Mouse (Mus musculus) CH12.LX (cell line): ENCODE results near the gene Stk25. TPM values are rescaled to one million over a fixed set of nuclear protein-coding genes. Genes with fewer than 3 reads are reported as not detected.

Source experiments
- DNase-seq: peaks from one replicate; pipeline ENCODE4 v3.0.0-alpha.2; 2013; ENCODE audit errors: extremely low read depth
- H3K27ac ChIP-seq: 2 replicates; pipeline ENCODE4 v1.5.1; 2012; ENCODE audit warnings: low read depth, mild to moderate bottlenecking, control low read depth, moderate library complexity; ENCODE audit not compliant: insufficient read depth
- H3K27me3 ChIP-seq: replicated peaks from 2 replicates; pipeline ENCODE3; 2012; ENCODE audit warnings: inconsistent platforms
- H3K36me3 ChIP-seq, 2 experiments: replicated peaks in 1 of 2; 2 replicates each; pipeline versions ENCODE3 to v1.6.1; 2012; ENCODE audit warnings: inconsistent platforms in 1 of 2, low read length in 1 of 2, mild to moderate bottlenecking in 1 of 2, mixed read lengths in 1 of 2, moderate library complexity in 1 of 2; ENCODE audit not compliant: control insufficient read depth in 1 of 2, insufficient read depth in 1 of 2
- H3K4me1 ChIP-seq, 2 experiments: 2 replicates each; pipeline ENCODE4 v1.6.1; 2012; ENCODE audit warnings: inconsistent platforms in 1 of 2, moderate library complexity in 1 of 2; ENCODE audit not compliant: insufficient read depth in 2 of 2, control insufficient read depth in 1 of 2
- H3K4me2 ChIP-seq: 2 replicates; pipeline ENCODE4 v1.6.1; 2012; ENCODE audit warnings: low read depth, mild to moderate bottlenecking, control low read depth; ENCODE audit not compliant: poor library complexity, insufficient read depth, severe bottlenecking
- H3K4me3 ChIP-seq, 3 experiments: fragments of 150-350 bp in 1 of 3; sonication (generic) in 1 of 3; replicated peaks in 1 of 3; 2 replicates each; pipeline versions ENCODE3 to v1.5.1; 2011 to 2012; ENCODE audit warnings: low read depth in 2 of 3, low read length in 2 of 3, mild to moderate bottlenecking in 2 of 3, moderate library complexity in 2 of 3, control low read depth in 1 of 3, improper control_type of control experiment in 1 of 3, inconsistent platforms in 1 of 3, mixed read lengths in 1 of 3; ENCODE audit not compliant: poor library complexity in 1 of 3
- H3K79me2 ChIP-seq: replicated peaks from 2 replicates; pipeline ENCODE4 v1.6.1; 2012; ENCODE audit warnings: mild to moderate bottlenecking, moderate library complexity; ENCODE audit not compliant: control insufficient read depth, poor library complexity, insufficient read depth, severe bottlenecking; ENCODE audit errors: extremely low read depth
- H3K9ac ChIP-seq: 2 replicates; pipeline ENCODE4 v1.6.1; 2012; ENCODE audit warnings: low read depth, mild to moderate bottlenecking, control low read depth, moderate library complexity; ENCODE audit not compliant: insufficient read depth
- H3K9me3 ChIP-seq: replicated peaks from 2 replicates; pipeline ENCODE3; 2012; ENCODE audit warnings: low read length, inconsistent platforms, mixed read lengths
- E2F4 ChIP-seq: IDR thresholded peaks from 2 replicates; pipeline ENCODE4 v1.6.1; 2011; ENCODE audit warnings: low read depth, low read length, improper control_type of control experiment; ENCODE audit not compliant: insufficient replicate concordance
- EP300 ChIP-seq: IDR thresholded peaks from 2 replicates; pipeline ENCODE4 v1.6.1; 2011; ENCODE audit warnings: low read length, improper control_type of control experiment
- ETS1 ChIP-seq: conservative IDR thresholded peaks from 2 replicates; pipeline ENCODE4 v1.6.1; 2012; ENCODE audit warnings: low read depth, mild to moderate bottlenecking, inconsistent platforms, low read length, improper control_type of control experiment, moderate library complexity
- MAFK ChIP-seq: IDR thresholded peaks from 2 replicates; pipeline ENCODE4 v1.6.1; 2011; ENCODE audit warnings: low read length, improper control_type of control experiment; ENCODE audit not compliant: insufficient replicate concordance
- MAX ChIP-seq: IDR thresholded peaks from 2 replicates; pipeline ENCODE4 v1.6.1; 2011; ENCODE audit warnings: low read length, improper control_type of control experiment
- MAZ ChIP-seq: IDR thresholded peaks from 2 replicates; pipeline ENCODE4 v1.6.1; 2012; ENCODE audit warnings: low read depth, mild to moderate bottlenecking, inconsistent platforms, low read length, improper control_type of control experiment, moderate library complexity
- MEF2A ChIP-seq: IDR thresholded peaks from 2 replicates; pipeline ENCODE4 v1.6.1; 2014; ENCODE audit warnings: low read depth, mild to moderate bottlenecking, inconsistent platforms, low read length, improper control_type of control experiment, borderline replicate concordance
- MYC ChIP-seq: IDR thresholded peaks from 2 replicates; pipeline ENCODE4 v1.6.1; 2011; ENCODE audit warnings: low read depth, mild to moderate bottlenecking, improper control_type of control experiment, low read length
- NELFE ChIP-seq: IDR thresholded peaks from 2 replicates; pipeline ENCODE4 v1.6.1; 2011; ENCODE audit warnings: low read depth, low read length, improper control_type of control experiment
- PAX5 ChIP-seq: IDR thresholded peaks from 2 replicates; pipeline ENCODE4 v1.6.1; 2012; ENCODE audit warnings: low read length, inconsistent platforms, mixed read lengths
- POLR2A ChIP-seq: IDR thresholded peaks from 2 replicates; pipeline ENCODE4 v1.6.1; 2011; ENCODE audit warnings: low read depth, mild to moderate bottlenecking, improper control_type of control experiment, low read length
- POLR2AphosphoS2 ChIP-seq: IDR thresholded peaks from 2 replicates; pipeline ENCODE4 v1.6.1; 2011; ENCODE audit warnings: low read depth, low read length, improper control_type of control experiment
- RAD21 ChIP-seq: IDR thresholded peaks from 2 replicates; pipeline ENCODE4 v1.6.1; 2011; ENCODE audit warnings: low read depth, mild to moderate bottlenecking, low read length, improper control_type of control experiment, moderate library complexity
- SIN3A ChIP-seq: IDR thresholded peaks from 2 replicates; pipeline ENCODE4 v1.6.1; 2012; ENCODE audit warnings: low read length, improper control_type of control experiment, inconsistent platforms
- SMC3 ChIP-seq: IDR thresholded peaks from 2 replicates; pipeline ENCODE4 v1.6.1; 2011; ENCODE audit warnings: low read depth, low read length, improper control_type of control experiment
- TBP ChIP-seq: conservative IDR thresholded peaks from 2 replicates; pipeline ENCODE4 v1.6.1; 2011; ENCODE audit warnings: low read depth, low read length, improper control_type of control experiment
- USF2 ChIP-seq: conservative IDR thresholded peaks from 2 replicates; pipeline ENCODE4 v1.6.1; 2011; ENCODE audit warnings: low read depth, low read length, improper control_type of control experiment
- ZC3H11A ChIP-seq: IDR thresholded peaks from 2 replicates; pipeline ENCODE4 v1.6.1; 2012; ENCODE audit warnings: low read depth, mild to moderate bottlenecking, inconsistent platforms, low read length, improper control_type of control experiment
- ZKSCAN1 ChIP-seq: IDR thresholded peaks from 2 replicates; pipeline ENCODE4 v1.6.1; 2012; ENCODE audit warnings: low read depth, inconsistent platforms, low read length, improper control_type of control experiment, borderline replicate concordance
- ZMIZ1 ChIP-seq: IDR thresholded peaks from 2 replicates; pipeline ENCODE4 v1.6.1; 2012; ENCODE audit warnings: low read depth, mild to moderate bottlenecking, inconsistent platforms, low read length, improper control_type of control experiment
- ZNF384 ChIP-seq: IDR thresholded peaks from 2 replicates; pipeline ENCODE4 v1.6.1; 2012; ENCODE audit warnings: low read depth, low read length, improper control_type of control experiment, inconsistent platforms
- dilution Hi-C: fragments of 300-500 bp; cut with MboI; formaldehyde crosslinking; loops from 2 replicates; pipeline ENCODE4 v1.14.3; 2020; ENCODE audit warnings: low sequenced_read_pairs; ENCODE audit not compliant: extremely low pct_unique_long_range_greater_than_20kb, extremely low pct_ligation_motif_present
- in situ Hi-C: fragments of 300-500 bp; cut with MboI; formaldehyde crosslinking; loops from 3 replicates; pipeline ENCODE4 v1.14.3; 2019; ENCODE audit warnings: low sequenced_read_pairs, low pct_ligation_motif_present, low pct_unique_long_range_greater_than_20kb, mixed read lengths
- polyA plus RNA-seq: library from polyadenylated mRNA; unstranded; fragments of >175 nt; gene quantifications from 2 replicates; pipeline ENCODE4 v1.2.1, GENCODE M21; 2012; ENCODE audit warnings: low read depth; ENCODE audit not compliant: insufficient read length
- total RNA-seq, 2 experiments: library from RNA; depleted of rRNA; stranded (reverse); fragments of 300-350 nt in 1 of 2; fragments of >200 nt in 1 of 2; gene quantifications; 2 replicates each; pipeline ENCODE4 v1.2.3; 2012 to 2014

The Stk25 gene
- total and polyA plus RNA-seq, 3 experiments: 24.9 to 45.1 (median 32.0) TPM

DNA sequence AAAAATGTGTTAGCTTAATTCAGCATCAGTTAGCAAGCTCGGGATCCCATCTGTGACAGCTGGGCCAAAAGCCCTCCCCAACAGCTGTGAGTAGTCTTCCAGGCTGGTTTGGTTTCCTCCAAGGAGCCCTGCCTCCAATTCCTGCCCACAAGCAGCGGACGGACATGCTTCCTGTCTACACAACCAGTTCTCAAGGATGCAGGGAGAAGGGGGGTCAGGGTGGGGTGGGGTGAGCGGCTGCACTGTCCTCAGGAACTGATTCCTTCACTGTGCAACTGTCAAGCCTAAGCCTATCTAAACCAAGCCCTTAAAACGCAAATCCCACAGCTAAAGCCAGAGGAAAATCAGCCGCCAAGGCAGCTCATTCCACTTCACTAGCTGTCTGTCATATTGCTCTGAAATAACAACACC, 24.0 kb downstream of the Stk25 start:
- Histone ChIP-seq H3K4me2 (peak overlapping the region; percentile 89), H3K27ac (no peak overlapping the region), H3K36me3 (peaks cover 0 to 31% of the 10 kb centered on the region in 2 experiments), H3K27me3 (no peaks in the 10 kb centered on the region), H3K4me3 (peak overlapping the region; percentile 80 to 98 (median 88)), H3K9ac (peak overlapping the region; percentile 71), H3K4me1 (peaks cover 4 to 26% of the 10 kb centered on the region in 2 experiments), H3K9me3 (no peaks in the 10 kb centered on the region), H3K79me2 (peaks cover 15% of the 10 kb centered on the region; the same call in 1 of the 2 replicates)
- DNase-seq: no peak
- dilution Hi-C loops (no loop called here), in situ Hi-C loops (no loop called here)
- TF ChIP-seq MAX: no peak

GRCm38 (mm10) chr1:93632723-93633122, 25.7 kb downstream of the Stk25 start:
- no peaks in the 10 kb centered on the region for H3K27me3 ChIP-seq
- H3K4me2 ChIP-seq: no peak overlapping the region
- H3K79me2 ChIP-seq: peaks cover 15% of the 10 kb centered on the region; the same call in 1 of the 2 replicates
- DNase-seq: no peak
- no peaks in the 10 kb centered on the region for H3K9me3 ChIP-seq
- no peak overlapping the region for H3K27ac ChIP-seq
- peaks cover 4 to 26% of the 10 kb centered on the region in 2 experiments for H3K4me1 ChIP-seq
- H3K4me3 ChIP-seq: no peak overlapping the region
- no peak overlapping the region for H3K9ac ChIP-seq
- no peak for TF ChIP-seq MAX
- TF ChIP-seq USF2: no peak
- no peak for TF ChIP-seq EP300
- in situ Hi-C loops (no loop called here), dilution Hi-C loops (no loop called here)
- peaks cover 14 to 46% of the 10 kb centered on the region in 2 experiments for H3K36me3 ChIP-seq

GRCm38 (mm10) chr1:93630796-93631195, 27.7 kb downstream of the Stk25 start:
- dilution Hi-C loops: no loop called here
- H3K4me2 ChIP-seq: no peak overlapping the region
- no peak for DNase-seq
- peaks cover 15% of the 10 kb centered on the region; the same call in 1 of the 2 replicates for H3K79me2 ChIP-seq
- no peaks in the 10 kb centered on the region for H3K27me3 ChIP-seq
- H3K9me3 ChIP-seq: no peaks in the 10 kb centered on the region
- H3K4me1 ChIP-seq: peaks cover 4 to 17% of the 10 kb centered on the region in 2 experiments
- no peak overlapping the region for H3K9ac ChIP-seq
- in situ Hi-C loops: no loop called here
- no peak overlapping the region for H3K27ac ChIP-seq
- peaks cover 33 to 65% of the 10 kb centered on the region in 2 experiments for H3K36me3 ChIP-seq
- TF ChIP-seq NELFE (no peak), SMC3 (no peak), TBP (no peak), ZMIZ1 (no peak), RAD21 (no peak), ETS1 (no peak), ZC3H11A (no peak), ZNF384 (no peak), MAFK (no peak), SIN3A (no peak), MYC (no peak), POLR2A (no peak), MAX (no peak), PAX5 (no peak), EP300 (no peak), ZKSCAN1 (no peak), MEF2A (no peak), POLR2AphosphoS2 (no peak), E2F4 (no peak), MAZ (no peak)
- H3K4me3 ChIP-seq: no peak overlapping the region
